Mouse (Mus musculus) Patski (cell line): ENCODE results near the gene Polr1d. TPM values are rescaled to one million over a fixed set of nuclear protein-coding genes. Genes with fewer than 3 reads are reported as not detected.

Experiments
- ATAC-seq: fragments of 100-300 bp; one replicate; pipeline ENCODE4 v1.8.0; 2021
- CTCF ChIA-PET: fragments of 350-600 bp; sonication (Branson Sonifier 250); formaldehyde crosslinking; loops from one replicate; lab custom pipeline; 2022; ENCODE audit warnings: inconsistent platforms; lab: Charles Lee
- POLR2A ChIA-PET: fragments of 350-600 bp; sonication (Branson Sonifier 250); formaldehyde crosslinking; loops from one replicate; lab custom pipeline; 2022; ENCODE audit warnings: antibody characterized with exemption, inconsistent platforms; lab: Charles Lee
- DNase-seq: peaks from one replicate; pipeline ENCODE4 v3.0.0-alpha.2; 2011; ENCODE audit warnings: low read depth, low spot score
- H3K27me3 ChIP-seq: fragments of 371-371 bp; one replicate; pipeline ENCODE4 v1.5.1; 2021
- CTCF ChIP-seq: fragments of 100-300 bp; IDR thresholded peaks from one replicate; pipeline ENCODE4 v1.5.1; 2021
- in situ Hi-C: fragments of 300-500 bp; cut with MboI; formaldehyde crosslinking; loops from 3 replicates; pipeline ENCODE4 v1.11.1; 2018; ENCODE audit warnings: low pct_unique_long_range_greater_than_20kb, mixed read lengths
- polyA plus RNA-seq: library from polyadenylated mRNA; unstranded; gene quantifications from one replicate; pipeline ENCODE4 v1.2.3, GENCODE M21; 2021

The Polr1d gene
- polyA plus RNA-seq, 1 experiment from 2014 or later = 168 TPM

GRCm38 (mm10) chr5:147085201-147085894 lies 8.5 kb downstream of the Polr1d start:
- ATAC-seq = no peak
- TF ChIP-seq CTCF = no peak
- CTCF ChIA-PET = interaction anchor here (1.9 kb wide), 1 partner anchor 8 kb away, joined by 4 read pairs; the partner anchor contains the start of genes Lnx2 and Polr1d
- POLR2A ChIA-PET = no interaction called here
- in situ Hi-C loops = no loop called here
- no peak for DNase-seq
- no peaks in the 10 kb centered on the region for H3K27me3 ChIP-seq

GRCm38 (mm10) chr5:147086816-147087215 lies 10.0 kb downstream of the Polr1d start:
- ChIA-PET POLR2A (no interaction called here), CTCF (interaction anchor here (1.9 kb wide), 1 partner anchor 10 kb away, joined by 4 read pairs; the partner anchor contains the start of genes Lnx2 and Polr1d)
- no peaks in the 10 kb centered on the region for H3K27me3 ChIP-seq
- no peak for TF ChIP-seq CTCF
- DNase-seq = no peak
- ATAC-seq = no peak
- in situ Hi-C loops = no loop called here

- no peak for ATAC-seq
- TF ChIP-seq CTCF = no peak
- in situ Hi-C loops = no loop called here
- ChIA-PET CTCF (no interaction called here), POLR2A (interaction anchor here (0.7 to 1.3 kb wide), 2 partner anchors 10 to 18 kb away, joined by 6 to 7 read pairs; no protein-coding TSS in a partner anchor)
- DNase-seq = no peak
- H3K27me3 ChIP-seq = no peaks in the 10 kb centered on the region
These were observed 13.0 kb downstream of the Polr1d start for GRCm38 (mm10) chr5:147089836-147090235.

- no peak for DNase-seq
These were observed 13.6 kb downstream of the Polr1d start for GRCm38 (mm10) chr5:147090256-147090963.

GRCm38 (mm10) chr5:147092448-147092847 lies 15.6 kb downstream of the Polr1d start:
- ChIA-PET POLR2A (no interaction called here), CTCF (interaction anchor here (1.3 kb wide), 1 partner anchor 12 kb away, joined by 4 read pairs; no protein-coding TSS in a partner anchor)
- ATAC-seq (no peak), DNase-seq (no peak)
- H3K27me3 ChIP-seq = no peaks in the 10 kb centered on the region
- no peak for TF ChIP-seq CTCF
- in situ Hi-C loops = no loop called here

More at GRCm38 (mm10) chr5:147090256-147090963, 13.6 kb downstream of the Polr1d start:
- ChIA-PET POLR2A (interaction anchor here (0.7 to 1.3 kb wide), 3 partner anchors 10 to 66 kb away, joined by 3 to 7 read pairs (median 6); no protein-coding TSS in a partner anchor), CTCF (interaction anchor here (0.8 kb wide), 1 partner anchor 39 kb away, joined by 3 read pairs; no protein-coding TSS in a partner anchor)
- no peaks in the 10 kb centered on the region for H3K27me3 ChIP-seq
- in situ Hi-C loops = no loop called here
- TF ChIP-seq CTCF = no peak
- ATAC-seq = no peak

GRCm38 (mm10) chr5:147094296-147094695 lies 17.4 kb downstream of the Polr1d start:
- no peaks in the 10 kb centered on the region for H3K27me3 ChIP-seq
- CTCF ChIA-PET = interaction anchor here (1.1 to 1.7 kb wide), 2 partner anchors 10 to 16 kb away, joined by 3 to 8 read pairs; no protein-coding TSS in a partner anchor
- no peak for TF ChIP-seq CTCF
- no peak for DNase-seq
- ATAC-seq = no peak
- POLR2A ChIA-PET = interaction anchor here (0.9 to 1.0 kb wide), 3 partner anchors 12 to 48 kb away, joined by 3 to 4 read pairs (median 3); no protein-coding TSS in a partner anchor
- in situ Hi-C loops = no loop called here

GRCm38 (mm10) chr5:147096586-147096985 lies 19.7 kb downstream of the Polr1d start:
- TF ChIP-seq CTCF = no peak
- DNase-seq (no peak), ATAC-seq (no peak)
- CTCF ChIA-PET = interaction anchor here (1.3 kb wide), 1 partner anchor 18 kb away, joined by 3 read pairs; no protein-coding TSS in a partner anchor
- no peaks in the 10 kb centered on the region for H3K27me3 ChIP-seq
- POLR2A ChIA-PET = interaction anchor here (1.5 kb wide), 1 partner anchor 16 kb away, joined by 3 read pairs; no protein-coding TSS in a partner anchor
- in situ Hi-C loops = no loop called here

- DNase-seq (no peak), ATAC-seq (no peak)
- POLR2A ChIA-PET = interaction anchor here (0.8 kb wide), 1 partner anchor 10 kb away, joined by 3 read pairs; no protein-coding TSS in a partner anchor
- H3K27me3 ChIP-seq = no peaks in the 10 kb centered on the region
- CTCF ChIA-PET = interaction anchor here (1.4 kb wide), 1 partner anchor 11 kb away, joined by 3 read pairs; no protein-coding TSS in a partner anchor
- in situ Hi-C loops = no loop called here
- no peak for TF ChIP-seq CTCF
These were observed 21.8 kb downstream of the Polr1d start for GRCm38 (mm10) chr5:147098667-147099066.

GRCm38 (mm10) chr5:147100180-147100579 lies 23.3 kb downstream of the Polr1d start:
- in situ Hi-C loops = no loop called here
- ChIA-PET CTCF (no interaction called here), POLR2A (no interaction called here)
- DNase-seq = no peak
- TF ChIP-seq CTCF = no peak
- no peaks in the 10 kb centered on the region for H3K27me3 ChIP-seq
- no peak for ATAC-seq

GRCm38 (mm10) chr5:147102295-147102694 lies 25.4 kb downstream of the Polr1d start:
- CTCF ChIA-PET = no interaction called here

More at GRCm38 (mm10) chr5:147102295-147102694, 25.4 kb downstream of the Polr1d start:
- ATAC-seq = no peak
- in situ Hi-C loops = no loop called here
- TF ChIP-seq CTCF = no peak
- POLR2A ChIA-PET = no interaction called here
- no peaks in the 10 kb centered on the region for H3K27me3 ChIP-seq
- no peak for DNase-seq
